ENCODE assay signal across 8 mouse cellular contexts in genomic region chr3:95893126-95893525, GRCm38 (mm10). TPM values are rescaled to one million over a fixed set of nuclear protein-coding genes. Genes with fewer than 3 reads are reported as not detected.
DNase-seq lines count a peak whose midpoint lies in the region; ATAC-seq and TF ChIP-seq lines count a peak whose summit lies in the region.

No protein-coding gene starts in this region.

- no peaks in the 10 kb centered on the region for H3K9me3 ChIP-seq in kidney, embryonic 16.5 days (ENCODE audit: low read length)
- H3K9me3 ChIP-seq in forebrain, embryonic 12.5 days = no peaks in the 10 kb centered on the region
- no peaks in the 10 kb centered on the region for H3K9me3 ChIP-seq in limb, embryonic 12.5 days
- no peaks in the 10 kb centered on the region for H3K9me3 ChIP-seq in midbrain, postnatal 0 days (ENCODE audit: low read length)

- H3K27me3 ChIP-seq in kidney, embryonic 16.5 days (ENCODE audit: insufficient read depth, low read length) = no peaks in the 10 kb centered on the region
- peaks cover 12% of the 10 kb centered on the region; the same call in 1 of the 2 replicates for H3K27me3 ChIP-seq in forebrain, embryonic 12.5 days
- H3K27me3 ChIP-seq in limb, embryonic 12.5 days = no peaks in the 10 kb centered on the region
- no peaks in the 10 kb centered on the region for H3K27me3 ChIP-seq in midbrain, postnatal 0 days (ENCODE audit: insufficient read depth, low read length)

- H3K4me3 ChIP-seq in kidney, embryonic 16.5 days (ENCODE audit: low read length) = peak overlapping the region; percentile 73
- H3K4me3 ChIP-seq in forebrain, embryonic 12.5 days (replicated peaks) = peak overlapping the region; percentile 69
- H3K4me3 ChIP-seq in limb, embryonic 12.5 days (replicated peaks) = peak overlapping the region; percentile 68
- H3K4me3 ChIP-seq in midbrain, postnatal 0 days (ENCODE audit: low read depth, low read length) = peak overlapping the region; percentile 63

- no peak for DNase-seq in kidney, adult 18-20 months
- DNase-seq in midbrain, postnatal 0 days (ENCODE audit: low spot score) = no peak
- DNase-seq in ovary, postnatal 10 days (ENCODE audit: low spot score) = no peak
- no peak for DNase-seq in cerebellum, adult 9-11 months
- no peak for DNase-seq in ovary, postnatal 14 days (ENCODE audit: low spot score)

- peak overlapping the region; percentile 61 for H3K4me2 ChIP-seq in kidney, embryonic 16.5 days (replicated peaks; ENCODE audit: low read depth, low read length)
- H3K4me2 ChIP-seq in forebrain, embryonic 12.5 days = peak overlapping the region; percentile 57
- H3K4me2 ChIP-seq in limb, embryonic 12.5 days = peak overlapping the region; percentile 56
- peak overlapping the region; percentile 51 for H3K4me2 ChIP-seq in midbrain, postnatal 0 days (ENCODE audit: low read depth, low read length, poor library complexity, severe bottlenecking)

- TF ChIP-seq CTCF in midbrain, postnatal 0 days (IDR thresholded peaks at IDR 0.05) = no peak

- ATAC-seq in kidney, embryonic 16.5 days (ENCODE audit: low FRiP score, low TSS enrichment) = no peak
- 0 out of 2 replicates have a peak, but pooled peaks have one; percentile 0 for ATAC-seq in forebrain, embryonic 12.5 days (ENCODE audit: low FRiP score)
- no peak for ATAC-seq in limb, embryonic 12.5 days (ENCODE audit: insufficient number of reproducible peaks, insufficient read depth, low FRiP score, low TSS enrichment, low read depth)
- no peak for ATAC-seq in midbrain, postnatal 0 days (ENCODE audit: low FRiP score)

- peaks cover 7% of the 10 kb centered on the region; the same call in 1 of the 2 replicates for H3K36me3 ChIP-seq in kidney, embryonic 16.5 days (ENCODE audit: insufficient read depth, low read length)
- no peaks in the 10 kb centered on the region; the same call in none of the 2 replicates for H3K36me3 ChIP-seq in forebrain, embryonic 12.5 days (replicated peaks)
- H3K36me3 ChIP-seq in limb, embryonic 12.5 days = peaks cover 9% of the 10 kb centered on the region; the same call in 1 of the 2 replicates
- no peaks in the 10 kb centered on the region for H3K36me3 ChIP-seq in midbrain, postnatal 0 days (ENCODE audit: insufficient read depth, low read length)

- 8% methylated on average over 7 of the region's 7 CpGs for WGBS in kidney, embryonic 16.5 days
- WGBS in forebrain, embryonic 12.5 days = 28% methylated on average over 7 of the region's 7 CpGs
- whole genome bisulfite sequencing in limb, embryonic 12.5 days = 14% methylated on average over 7 of the region's 7 CpGs
- WGBS in midbrain, postnatal 0 days = 21% methylated on average over 7 of the region's 7 CpGs

- peak overlapping the region; percentile 53 for H3K9ac ChIP-seq in kidney, embryonic 16.5 days (replicated peaks; ENCODE audit: low read length)
- H3K9ac ChIP-seq in forebrain, embryonic 12.5 days = peak overlapping the region; percentile 29; the same call in 1 of the 2 replicates
- H3K9ac ChIP-seq in limb, embryonic 12.5 days (replicated peaks) = 0 out of 2 replicates have a peak overlapping the region, but pooled peaks have one; percentile 32
- H3K9ac ChIP-seq in midbrain, postnatal 0 days (replicated peaks; ENCODE audit: low read length, poor library complexity, severe bottlenecking) = peak overlapping the region; percentile 30; the same call in 1 of the 2 replicates

- H3K27ac ChIP-seq in kidney, embryonic 16.5 days (ENCODE audit: low read length) = peak overlapping the region; percentile 92
- H3K27ac ChIP-seq in forebrain, embryonic 12.5 days = peak overlapping the region; percentile 42; the same call in 1 of the 2 replicates
- peak overlapping the region; percentile 57; the same call in 1 of the 2 replicates for H3K27ac ChIP-seq in limb, embryonic 12.5 days
- H3K27ac ChIP-seq in midbrain, postnatal 0 days (ENCODE audit: low read depth, low read length) = peak overlapping the region; percentile 65; the same call in 1 of the 2 replicates

- H3K4me1 ChIP-seq in kidney, embryonic 16.5 days (ENCODE audit: insufficient read depth, low read length) = peaks cover 28% of the 10 kb centered on the region
- H3K4me1 ChIP-seq in forebrain, embryonic 12.5 days = peaks cover 24% of the 10 kb centered on the region
- peaks cover 32% of the 10 kb centered on the region for H3K4me1 ChIP-seq in limb, embryonic 12.5 days (replicated peaks)
- H3K4me1 ChIP-seq in midbrain, postnatal 0 days (ENCODE audit: insufficient read depth, low read length) = 0 out of 2 replicates have a peak, but pooled peaks cover 4% of the 10 kb centered on the region

RNA-seq across cellular contexts. Expression of gene Aph1a, which starts 0.6 kb away (rescaled TPM):
- 41.3 and 44.1 TPM in 2 replicates for polyA plus RNA-seq in kidney, embryonic 16.5 days (2015; fragmentation: Nextera tagmentation; extraction: Ambion mirVana)
- 32.2 and 37.5 TPM in 2 replicates for polyA plus RNA-seq in forebrain, embryonic 12.5 days (2016; fragmentation: Nextera tagmentation; extraction: Ambion mirVana)
- polyA plus RNA-seq in limb, embryonic 12.5 days (2016; fragmentation: Nextera tagmentation; extraction: Ambion mirVana) = 29.0 and 31.5 TPM in 2 replicates
- 67.5 and 71.6 TPM in 2 replicates for total RNA-seq in midbrain, postnatal 0 days (2014; rRNA removed)
- polyA plus RNA-seq in midbrain, postnatal 0 days (2015; fragmentation: Nextera tagmentation; extraction: Ambion mirVana) = 39.0 and 45.2 TPM in 2 replicates

RNA-seq across cellular contexts. Expression of gene BC028528, which starts 1.3 kb away (rescaled TPM):
- 38.8 and 45.7 TPM in 2 replicates for polyA plus RNA-seq in kidney, embryonic 16.5 days (2015; fragmentation: Nextera tagmentation; extraction: Ambion mirVana)
- polyA plus RNA-seq in forebrain, embryonic 12.5 days (2016; fragmentation: Nextera tagmentation; extraction: Ambion mirVana) = 8.4 and 10.1 TPM in 2 replicates
- 11.1 and 11.6 TPM in 2 replicates for polyA plus RNA-seq in limb, embryonic 12.5 days (2016; fragmentation: Nextera tagmentation; extraction: Ambion mirVana)
- 6.5 and 27.7 TPM in 2 replicates for total RNA-seq in midbrain, postnatal 0 days (2014; rRNA removed)
- 14.6 and 18.8 TPM in 2 replicates for polyA plus RNA-seq in midbrain, postnatal 0 days (2015; fragmentation: Nextera tagmentation; extraction: Ambion mirVana)

RNA-seq across cellular contexts. Expression of gene Ciart, which starts 11.1 kb away (rescaled TPM):
- polyA plus RNA-seq in kidney, embryonic 16.5 days (2015; fragmentation: Nextera tagmentation; extraction: Ambion mirVana) = 5.8 and 6.0 TPM in 2 replicates
- 4.1 and 4.9 TPM in 2 replicates for polyA plus RNA-seq in forebrain, embryonic 12.5 days (2016; fragmentation: Nextera tagmentation; extraction: Ambion mirVana)
- 8.5 and 10.2 TPM in 2 replicates for polyA plus RNA-seq in limb, embryonic 12.5 days (2016; fragmentation: Nextera tagmentation; extraction: Ambion mirVana)
- 4.2 and 5.2 TPM in 2 replicates for total RNA-seq in midbrain, postnatal 0 days (2014; rRNA removed)
- polyA plus RNA-seq in midbrain, postnatal 0 days (2015; fragmentation: Nextera tagmentation; extraction: Ambion mirVana) = 9.3 and 12.6 TPM in 2 replicates

RNA-seq across cellular contexts. Expression of gene Car14, which starts 11.4 kb away (rescaled TPM):
- 21.0 and 22.5 TPM in 2 replicates for polyA plus RNA-seq in kidney, embryonic 16.5 days (2015; fragmentation: Nextera tagmentation; extraction: Ambion mirVana)
- polyA plus RNA-seq in forebrain, embryonic 12.5 days (2016; fragmentation: Nextera tagmentation; extraction: Ambion mirVana) = 26.3 and 32.1 TPM in 2 replicates
- polyA plus RNA-seq in limb, embryonic 12.5 days (2016; fragmentation: Nextera tagmentation; extraction: Ambion mirVana) = 74.2 and 78.4 TPM in 2 replicates
- 5.1 and 8.0 TPM in 2 replicates for total RNA-seq in midbrain, postnatal 0 days (2014; rRNA removed)
- 6.8 and 7.5 TPM in 2 replicates for polyA plus RNA-seq in midbrain, postnatal 0 days (2015; fragmentation: Nextera tagmentation; extraction: Ambion mirVana)

RNA-seq across cellular contexts. Expression of gene Mrps21, which starts 21.8 kb away (rescaled TPM):
- 355 and 371 TPM in 2 replicates for polyA plus RNA-seq in kidney, embryonic 16.5 days (2015; fragmentation: Nextera tagmentation; extraction: Ambion mirVana)
- 328 and 348 TPM in 2 replicates for polyA plus RNA-seq in forebrain, embryonic 12.5 days (2016; fragmentation: Nextera tagmentation; extraction: Ambion mirVana)
- 344 and 355 TPM in 2 replicates for polyA plus RNA-seq in limb, embryonic 12.5 days (2016; fragmentation: Nextera tagmentation; extraction: Ambion mirVana)
- total RNA-seq in midbrain, postnatal 0 days (2014; rRNA removed) = 82.9 and 88.3 TPM in 2 replicates
- 241 TPM in 2 replicates for polyA plus RNA-seq in midbrain, postnatal 0 days (2015; fragmentation: Nextera tagmentation; extraction: Ambion mirVana)

Comparison
In these comparisons a context has a peak if more than half of its experiments do, and no peak if none do; other contexts are left out.
1. H3K27ac ChIP-seq: peak in every context shown above with its lines; median percentile 92 in kidney, embryonic 16.5 days; 65 in midbrain, postnatal 0 days; 57 in limb, embryonic 12.5 days; 42 in forebrain, embryonic 12.5 days.